Mouse (Mus musculus) embryonic facial prominence, embryonic 13.5 days (tissue): ENCODE results near the gene Pdcd6ip. TPM values are rescaled to one million over a fixed set of nuclear protein-coding genes. Genes with fewer than 3 reads are reported as not detected.
"Not testable (repeated sequence)": the region's sequence is repeated elsewhere in the genome, so short reads cannot be mapped to it uniquely, and the experiment has no call there.

ENCODE experiments used
- ATAC-seq: fragments of 200-750 bp; cut with Nextera tagmentation; 2 replicates; pipeline ENCODE4 v1.8.0; 2017; ENCODE audit warnings: low read depth; ENCODE audit not compliant: insufficient number of reproducible peaks, insufficient read depth, low FRiP score, low TSS enrichment
- H3K27ac ChIP-seq: fragments of 300-500 bp; sonication (generic); 2 replicates; pipeline ENCODE4 v1.5.1; 2015; ENCODE audit warnings: moderate library complexity, mild to moderate bottlenecking, inconsistent platforms
- H3K27me3 ChIP-seq: fragments of 300-500 bp; sonication (generic); 2 replicates; pipeline ENCODE4 v1.6.1; 2015; ENCODE audit warnings: mild to moderate bottlenecking, inconsistent platforms
- H3K36me3 ChIP-seq: fragments of 300-500 bp; sonication (generic); 2 replicates; pipeline ENCODE4 v1.6.1; 2015; ENCODE audit warnings: mild to moderate bottlenecking, inconsistent platforms
- H3K4me1 ChIP-seq: fragments of 300-500 bp; sonication (generic); 2 replicates; pipeline ENCODE4 v1.6.1; 2015; ENCODE audit warnings: inconsistent platforms
- H3K4me2 ChIP-seq: fragments of 300-500 bp; sonication (generic); 2 replicates; pipeline ENCODE4 v1.6.1; 2015; ENCODE audit warnings: moderate library complexity, mild to moderate bottlenecking, inconsistent platforms
- H3K4me3 ChIP-seq: fragments of 300-500 bp; sonication (generic); 2 replicates; pipeline ENCODE4 v1.5.1; 2015; ENCODE audit warnings: mild to moderate bottlenecking, inconsistent platforms
- H3K9ac ChIP-seq: fragments of 300-500 bp; sonication (generic); 2 replicates; pipeline ENCODE4 v1.6.1; 2015; ENCODE audit warnings: mild to moderate bottlenecking, inconsistent platforms
- H3K9me3 ChIP-seq: fragments of 300-500 bp; sonication (generic); 2 replicates; pipeline ENCODE4 v1.6.1; 2016; ENCODE audit warnings: inconsistent platforms
- WGBS: fragments of 180-500 bp; shearing (Covaris S2); methylation state at CpG from one replicate; pipeline ENCODE4 v1.1.7; 2015; ENCODE audit warnings: mixed read lengths; 5-methylcytosine and 5-hydroxymethylcytosine counted together
- polyA plus RNA-seq: library from polyadenylated mRNA; unstranded; fragments of >200 nt; fragmentation: Nextera tagmentation; extraction: Ambion mirVana; gene quantifications from 2 replicates; pipeline ENCODE4 v1.2.1, GENCODE M21; 2015

Pdcd6ip gene
- polyA plus RNA-seq, 1 experiment from 2014 or later: 55.5 TPM

- H3K9ac ChIP-seq: no peak overlapping the region
- no peaks in the 10 kb centered on the region for H3K4me1 ChIP-seq
- no peaks in the 10 kb centered on the region for H3K9me3 ChIP-seq
- 87% methylated on average over 18 of the region's 18 CpGs for WGBS
- no peak overlapping the region for H3K4me3 ChIP-seq
- ATAC-seq: no peak
- H3K4me2 ChIP-seq: no peak overlapping the region
- H3K27ac ChIP-seq: no peak overlapping the region
- no peaks in the 10 kb centered on the region for H3K27me3 ChIP-seq
- H3K36me3 ChIP-seq: no peaks in the 10 kb centered on the region
These were observed 19.1 kb upstream of the Pdcd6ip start for GRCm38 (mm10) chr9:113726991-113727680.

DNA sequence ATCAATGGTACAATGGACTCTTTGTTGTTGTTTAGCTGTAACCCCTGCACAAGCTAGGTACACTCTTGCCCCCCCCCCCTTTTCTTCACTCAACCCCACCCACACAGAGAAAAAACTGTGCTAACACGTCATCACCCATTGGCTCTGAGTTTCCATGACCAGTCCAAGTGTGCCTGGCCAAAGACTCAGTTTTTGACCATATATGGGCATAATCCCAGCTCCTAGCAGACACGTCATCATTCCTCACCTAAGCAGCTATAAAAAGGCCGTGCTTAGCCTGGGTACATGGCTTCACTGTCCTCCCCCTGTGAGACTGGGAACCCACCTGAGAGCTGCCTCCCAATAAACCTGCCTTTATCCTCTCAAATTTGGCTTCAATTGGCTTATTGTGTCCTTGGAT lies 18.1 kb upstream of the Pdcd6ip start:
- H3K4me1 ChIP-seq: no peaks in the 10 kb centered on the region
- no peaks in the 10 kb centered on the region for H3K9me3 ChIP-seq
- H3K36me3 ChIP-seq: no peaks in the 10 kb centered on the region
- H3K27ac ChIP-seq: no peak overlapping the region
- ATAC-seq: no peak
- 63% methylated on average over 3 of the region's 3 CpGs for WGBS
- H3K4me2 ChIP-seq: no peak overlapping the region
- no peaks in the 10 kb centered on the region for H3K27me3 ChIP-seq
- no peak overlapping the region for H3K4me3 ChIP-seq
- H3K9ac ChIP-seq: no peak overlapping the region

DNA sequence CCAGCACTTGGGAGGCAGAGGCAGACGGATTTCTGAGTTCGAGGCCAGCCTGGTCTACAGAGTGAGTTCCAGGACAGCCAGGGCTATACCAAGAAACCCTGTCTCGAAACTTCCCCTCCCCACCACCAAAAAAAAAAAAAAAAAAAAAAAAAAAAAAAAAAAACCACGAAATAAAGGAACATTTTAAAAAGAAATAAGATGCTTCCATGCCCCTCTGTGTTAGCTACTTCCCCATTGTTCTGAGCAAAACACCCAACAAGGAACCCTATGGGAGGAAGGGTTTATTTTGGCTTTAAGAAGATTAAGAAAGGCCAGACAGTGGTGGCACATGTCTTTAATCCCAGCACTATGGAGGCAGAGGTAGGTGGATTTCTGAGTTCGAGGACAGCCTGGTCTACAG lies 17.6 kb upstream of the Pdcd6ip start:
- not testable (repeated sequence) for H3K4me2 ChIP-seq, H3K27me3 ChIP-seq, ATAC-seq, H3K9me3 ChIP-seq, H3K4me3 ChIP-seq, H3K4me1 ChIP-seq, H3K36me3 ChIP-seq, H3K9ac ChIP-seq, H3K27ac ChIP-seq
- WGBS: 75% methylated on average over 5 of the region's 5 CpGs

DNA sequence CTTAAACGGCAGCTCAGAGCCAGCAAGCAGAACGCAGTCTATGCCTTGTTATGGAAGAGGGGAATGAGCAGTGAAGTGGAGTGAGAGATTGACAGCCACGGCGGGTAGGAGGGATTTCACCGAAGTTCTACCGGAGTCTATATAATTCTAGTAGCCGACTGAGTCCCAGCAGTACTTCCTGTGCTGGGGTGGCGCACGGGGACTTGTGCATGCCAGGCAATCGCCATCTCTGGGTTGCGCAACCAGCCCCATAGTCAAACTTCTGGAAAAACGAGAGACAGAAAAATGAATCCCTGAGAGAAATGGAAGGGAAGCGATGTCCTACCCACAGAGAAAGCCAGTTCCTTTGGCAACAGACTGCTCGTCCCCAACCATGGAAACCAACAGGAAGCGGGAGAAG lies 16.6 kb upstream of the Pdcd6ip start:
- H3K9me3 ChIP-seq: no peaks in the 10 kb centered on the region

GRCm38 (mm10) chr9:113719063-113719462 lies 11.0 kb upstream of the Pdcd6ip start:
- Histone ChIP-seq H3K4me2 (no peak overlapping the region), H3K36me3 (no peaks in the 10 kb centered on the region), H3K4me1 (no peaks in the 10 kb centered on the region), H3K27ac (no peak overlapping the region), H3K4me3 (no peak overlapping the region), H3K27me3 (no peaks in the 10 kb centered on the region), H3K9ac (no peak overlapping the region), H3K9me3 (no peaks in the 10 kb centered on the region)
- no peak for ATAC-seq
- 31% methylated on average over 5 of the region's 5 CpGs for WGBS

More for the DNA sequence above, 16.6 kb upstream of the Pdcd6ip start:
- no peaks in the 10 kb centered on the region for H3K27me3 ChIP-seq
- H3K36me3 ChIP-seq: no peaks in the 10 kb centered on the region
- WGBS: 84% methylated on average over 15 of the region's 15 CpGs
- H3K4me2 ChIP-seq: no peak overlapping the region
- H3K4me3 ChIP-seq: no peak overlapping the region
- H3K9ac ChIP-seq: no peak overlapping the region
- H3K4me1 ChIP-seq: no peaks in the 10 kb centered on the region
- no peak overlapping the region for H3K27ac ChIP-seq
- no peak for ATAC-seq

- no peak overlapping the region for H3K27ac ChIP-seq
- no peak overlapping the region for H3K9ac ChIP-seq
- no peak overlapping the region for H3K4me3 ChIP-seq
- H3K4me1 ChIP-seq: peaks cover 13% of the 10 kb centered on the region
- ATAC-seq: no peak
- H3K4me2 ChIP-seq: no peak overlapping the region
- H3K9me3 ChIP-seq: no peaks in the 10 kb centered on the region
- 80% methylated on average over 12 of the region's 12 CpGs for WGBS
- no peaks in the 10 kb centered on the region for H3K36me3 ChIP-seq
- no peaks in the 10 kb centered on the region for H3K27me3 ChIP-seq
These were observed 2.8 kb upstream of the Pdcd6ip start for GRCm38 (mm10) chr9:113710871-113711270.

DNA sequence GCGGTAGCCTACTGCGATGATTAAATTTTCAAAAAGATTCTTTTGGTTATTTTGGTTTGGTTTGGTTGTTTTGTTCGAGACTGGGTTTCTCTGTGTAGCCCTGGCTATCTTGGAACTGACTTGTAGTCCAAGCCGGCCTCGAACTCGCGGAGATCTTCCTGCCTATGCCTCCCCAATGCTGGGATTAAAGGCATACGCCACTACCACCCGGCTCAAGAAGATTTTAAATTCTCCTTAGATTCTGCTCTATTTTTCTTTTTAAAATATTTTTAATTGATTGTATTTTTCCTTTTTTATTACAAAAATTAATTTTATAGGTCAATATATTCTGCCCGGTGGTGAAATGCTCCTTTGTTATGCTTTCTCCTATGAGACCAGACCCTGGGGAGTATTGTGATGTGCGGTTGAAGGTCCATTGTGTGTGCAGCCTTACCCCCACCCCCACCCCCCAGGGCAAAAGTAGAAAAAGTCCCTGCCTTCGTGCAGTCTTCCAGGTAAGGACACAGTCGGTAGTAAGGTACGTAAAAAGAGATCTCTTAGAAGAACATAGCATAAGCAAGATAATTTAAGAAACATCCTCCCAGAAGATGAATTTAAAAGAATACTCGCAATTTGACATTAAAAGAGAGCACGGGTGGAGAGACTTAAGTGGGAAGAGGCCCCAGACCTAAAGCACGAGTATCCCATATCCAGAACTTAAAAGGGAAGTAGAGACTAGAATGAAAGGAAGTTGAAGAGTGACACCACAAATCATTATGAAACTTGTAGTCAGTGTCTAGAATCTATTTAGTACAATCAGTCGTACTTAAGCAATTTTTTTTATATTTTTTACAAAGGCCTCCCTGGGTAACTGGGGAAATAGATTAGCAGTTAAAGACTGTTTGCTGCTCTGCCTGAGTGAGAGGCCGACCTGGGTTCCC lies 562 bp upstream of the Pdcd6ip start:
- H3K9me3 ChIP-seq: no peaks in the 10 kb centered on the region
- H3K27ac ChIP-seq: no peak overlapping the region
- WGBS: 55% methylated on average over 19 of the region's 19 CpGs
- H3K4me1 ChIP-seq: peaks cover 27% of the 10 kb centered on the region
- peak overlapping the region; percentile 76 for H3K4me2 ChIP-seq
- peak overlapping the region; percentile 98 for H3K4me3 ChIP-seq
- H3K36me3 ChIP-seq: peaks cover 2% of the 10 kb centered on the region; the same call in 1 of the 2 replicates
- H3K9ac ChIP-seq: peak overlapping the region; percentile 97
- peak; percentile 15; the same call in 1 of the 2 replicates for ATAC-seq
- no peaks in the 10 kb centered on the region for H3K27me3 ChIP-seq

DNA sequence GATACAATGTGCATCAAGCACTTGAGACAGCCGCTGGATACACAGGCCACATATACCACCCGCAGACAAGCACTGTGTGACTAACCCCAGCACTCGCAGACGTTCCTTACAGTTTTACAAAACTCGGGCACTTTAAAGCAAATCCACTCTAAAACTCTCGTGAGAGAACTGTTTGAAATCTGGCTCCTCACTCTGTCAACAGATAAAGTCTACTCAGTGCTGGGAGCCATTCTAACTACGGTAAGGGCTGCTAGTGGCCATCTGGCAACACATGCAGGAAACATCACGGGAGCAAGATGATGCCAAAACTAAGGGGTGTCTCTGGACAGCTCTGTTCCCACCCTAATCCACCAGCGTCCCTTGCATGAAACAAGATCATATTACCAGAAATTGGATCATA lies 1.2 kb downstream of the Pdcd6ip start:
- H3K9ac ChIP-seq: peak overlapping the region; percentile 97
- ATAC-seq: no peak
- H3K4me2 ChIP-seq: peak overlapping the region; percentile 76
- no peak overlapping the region for H3K27ac ChIP-seq
- 55% methylated on average over 9 of the region's 9 CpGs for WGBS
- peak overlapping the region; percentile 98 for H3K4me3 ChIP-seq
- no peaks in the 10 kb centered on the region for H3K27me3 ChIP-seq
- peaks cover 2% of the 10 kb centered on the region; the same call in 1 of the 2 replicates for H3K36me3 ChIP-seq
- no peaks in the 10 kb centered on the region for H3K9me3 ChIP-seq
- peaks cover 30% of the 10 kb centered on the region for H3K4me1 ChIP-seq

DNA sequence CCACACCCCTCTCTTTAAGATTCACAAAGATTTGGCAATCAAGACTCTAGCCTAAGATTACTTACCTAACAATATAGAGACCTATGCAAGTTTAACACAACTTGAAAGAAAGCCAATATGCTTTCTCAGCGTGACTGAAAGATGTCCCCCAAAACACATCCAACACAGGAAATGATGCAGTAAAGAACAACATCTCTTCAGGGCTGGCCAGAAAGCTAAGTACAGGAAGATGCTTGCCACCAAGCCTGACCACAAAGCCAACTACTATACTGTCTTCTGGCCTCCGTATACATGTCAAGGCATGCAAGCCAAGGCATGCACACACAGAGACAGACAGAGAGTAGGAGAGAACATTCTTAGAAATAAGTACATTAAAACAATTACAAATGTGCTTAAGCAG lies 2.0 kb downstream of the Pdcd6ip start:
- 69% methylated on average over 2 of the region's 2 CpGs for WGBS
- ATAC-seq: no peak
- peak overlapping the region; percentile 97; the same call in 1 of the 2 replicates for H3K9ac ChIP-seq

DNA sequence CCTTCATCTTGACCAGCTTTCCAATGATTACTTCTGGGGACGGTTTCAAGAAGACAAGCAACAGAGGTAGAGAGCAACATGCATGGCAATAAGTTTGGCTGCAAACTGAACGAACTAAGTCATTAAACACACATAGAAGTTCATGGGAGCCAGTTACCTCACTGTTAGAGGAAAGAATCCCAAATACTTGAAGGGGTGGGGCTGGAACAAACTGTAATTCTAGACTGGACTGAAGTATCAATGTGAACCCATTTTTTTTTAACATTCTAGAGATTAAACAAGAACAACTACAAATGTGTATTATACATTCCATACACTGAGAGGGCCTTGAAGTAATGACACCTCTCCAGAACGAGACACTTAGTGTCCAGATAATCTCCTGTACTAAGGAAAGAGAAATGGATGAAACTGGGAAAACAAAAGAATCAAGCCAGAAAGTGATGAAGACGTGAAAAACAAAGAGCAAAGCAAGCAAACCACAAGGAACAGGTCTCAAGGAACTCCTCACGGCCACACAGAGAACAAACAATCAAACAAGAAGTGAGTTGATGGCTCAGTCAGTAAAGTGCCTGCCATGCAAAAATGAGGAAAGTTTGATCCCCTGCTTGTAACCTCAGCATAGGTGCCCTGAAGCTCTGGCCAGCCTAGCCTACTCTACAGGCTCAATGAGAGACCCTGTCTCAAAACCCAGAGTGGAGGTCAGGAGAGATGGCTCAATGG lies 6.5 kb downstream of the Pdcd6ip start:
- WGBS: 79% methylated on average over 5 of the region's 5 CpGs
- Histone ChIP-seq H3K27ac (no peak overlapping the region), H3K27me3 (no peaks in the 10 kb centered on the region), H3K9me3 (no peaks in the 10 kb centered on the region), H3K9ac (no peak overlapping the region), H3K4me1 (peaks cover 25% of the 10 kb centered on the region), H3K36me3 (peaks cover 19% of the 10 kb centered on the region), H3K4me3 (no peak overlapping the region), H3K4me2 (no peak overlapping the region)
- ATAC-seq: no peak

More for the DNA sequence above, 2.0 kb downstream of the Pdcd6ip start:
- Histone ChIP-seq H3K27ac (no peak overlapping the region), H3K4me1 (peaks cover 31% of the 10 kb centered on the region), H3K4me3 (peak overlapping the region; percentile 98), H3K9me3 (no peaks in the 10 kb centered on the region), H3K36me3 (peaks cover 2% of the 10 kb centered on the region; the same call in 1 of the 2 replicates), H3K27me3 (no peaks in the 10 kb centered on the region), H3K4me2 (peak overlapping the region; percentile 76)

DNA sequence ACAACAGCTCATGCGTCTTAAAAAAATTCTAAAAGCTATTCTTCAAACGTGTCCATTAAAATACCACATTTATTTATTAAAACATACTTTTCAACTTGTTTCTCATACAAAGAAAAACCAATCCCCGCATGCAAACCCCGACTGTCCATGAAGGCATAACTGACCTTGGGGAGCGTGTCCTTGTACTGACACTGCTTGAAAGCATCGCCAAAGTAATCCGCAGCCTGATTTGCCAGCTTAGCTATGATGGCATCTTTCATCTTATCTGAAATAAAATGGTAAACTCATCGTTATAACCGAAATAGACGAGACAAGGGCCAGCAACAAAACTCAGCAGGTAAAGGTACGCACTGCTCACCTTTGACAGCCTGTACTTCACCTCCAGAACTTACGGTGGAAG lies 20.6 kb downstream of the Pdcd6ip start:
- ATAC-seq: no peak

More for the DNA sequence above, 20.6 kb downstream of the Pdcd6ip start:
- no peak overlapping the region for H3K4me2 ChIP-seq
- no peak overlapping the region for H3K27ac ChIP-seq
- WGBS: 95% methylated on average over 12 of the region's 12 CpGs
- H3K9ac ChIP-seq: no peak overlapping the region
- H3K4me1 ChIP-seq: no peaks in the 10 kb centered on the region
- no peak overlapping the region for H3K4me3 ChIP-seq
- H3K36me3 ChIP-seq: peaks cover 70% of the 10 kb centered on the region
- H3K9me3 ChIP-seq: no peaks in the 10 kb centered on the region
- no peaks in the 10 kb centered on the region for H3K27me3 ChIP-seq
